Comparison of ENCODE assay signal across 23 mouse cellular contexts in genomic region chr2:119566182-119566855, GRCm38 (mm10). TPM values are rescaled to one million over a fixed set of nuclear protein-coding genes. Genes with fewer than 3 reads are reported as not detected.
DNase-seq lines count a peak whose midpoint lies in the region; ATAC-seq and TF ChIP-seq lines count a peak whose summit lies in the region.
"Had no signal": no experiment of that assay in that cellular context is flagged by ENCODE, and none has a peak within 500 bp of the region (broad histone marks: within the 10 kb centered on the region; RNA-seq: fewer than 3 reads in every experiment).

No protein-coding gene starts in this region.

- peaks cover 7% of the 10 kb centered on the region; the same call in 1 of the 2 replicates for H3K4me1 ChIP-seq in liver, embryonic 15.5 days (replicated peaks)
- H3K4me1 ChIP-seq in kidney, adult 2 months (ENCODE audit: control insufficient read depth, insufficient read depth, low read length), result peaks cover 8% of the 10 kb centered on the region; the same call in 1 of the 2 replicates
- no peaks in the 10 kb centered on the region for H3K4me1 ChIP-seq in forebrain, embryonic 13.5 days
- no peaks in the 10 kb centered on the region for H3K4me1 ChIP-seq in forebrain, embryonic 10.5 days
- H3K4me1 ChIP-seq: hindbrain, embryonic 12.5 days; midbrain, embryonic 15.5 days; neural tube, embryonic 15.5 days had no signal

- no peaks in the 10 kb centered on the region for H3K27me3 ChIP-seq in liver, embryonic 15.5 days
- no peaks in the 10 kb centered on the region for H3K27me3 ChIP-seq in kidney, adult 2 months (replicated peaks; ENCODE audit: control insufficient read depth, insufficient read depth, low read length)
- no peaks in the 10 kb centered on the region for H3K27me3 ChIP-seq in forebrain, embryonic 13.5 days
- H3K27me3 ChIP-seq in forebrain, embryonic 10.5 days (ENCODE audit: poor library complexity, severe bottlenecking), result no peaks in the 10 kb centered on the region
- H3K27me3 ChIP-seq: CH12.LX; heart, embryonic 12.5 days; hindbrain, embryonic 12.5 days; midbrain, embryonic 15.5 days; neural tube, embryonic 15.5 days had no signal

- no peak for TF ChIP-seq CTCF in kidney, adult 2 months (conservative IDR thresholded peaks at IDR 0.05; ENCODE audit: insufficient read depth, insufficient read length, low read depth, low read length)

- DNase-seq in liver, result no peak
- DNase-seq in kidney, adult 2 months, result peak; percentile 88
- DNase-seq in kidney, postnatal 14 days, result peak; percentile 31
- DNase-seq in yolk sac, embryonic 10.5 days (ENCODE audit: low spot score), result peak; percentile 37
- no peak for DNase-seq in forebrain, embryonic 10.5 days (ENCODE audit: extremely low spot score, low spot score)
- no peak for DNase-seq in urinary bladder, adult 2 months (ENCODE audit: low spot score)
- DNase-seq: cerebellum, adult 18-20 months; cerebellum, postnatal 25 days; embryo, embryonic 11 days; forebrain, postnatal 0 days; heart, postnatal 14 days; layer of hippocampus, adult 9-11 months; lung, adult 18-20 months; right cerebral cortex, postnatal 25 days; thymus, postnatal 25 days had no signal

- H3K36me3 ChIP-seq in liver, embryonic 15.5 days (replicated peaks), result peaks cover 28% of the 10 kb centered on the region; the same call in 1 of the 2 replicates
- no peaks in the 10 kb centered on the region; the same call in 1 of the 2 replicates for H3K36me3 ChIP-seq in kidney, adult 2 months (ENCODE audit: control insufficient read depth, insufficient read depth, low read length)
- peaks cover 21% of the 10 kb centered on the region for H3K36me3 ChIP-seq in forebrain, embryonic 13.5 days (ENCODE audit: poor library complexity, severe bottlenecking)
- peaks cover 25% of the 10 kb centered on the region for H3K36me3 ChIP-seq in forebrain, embryonic 10.5 days (replicated peaks)
- H3K36me3 ChIP-seq: midbrain, embryonic 15.5 days had no signal

- no peak overlapping the region for H3K9ac ChIP-seq in liver, embryonic 15.5 days
- no peak overlapping the region for H3K9ac ChIP-seq in forebrain, embryonic 13.5 days
- H3K9ac ChIP-seq: forebrain, postnatal 0 days; heart, embryonic 12.5 days; hindbrain, embryonic 12.5 days; midbrain, embryonic 15.5 days; neural tube, embryonic 15.5 days had no signal

- WGBS in liver, embryonic 15.5 days (ENCODE audit: insufficient replicate concordance), result 75% methylated on average over 7 of the region's 7 CpGs
- WGBS in kidney, adult 2 months, result 42% methylated on average over 7 of the region's 7 CpGs
- WGBS in forebrain, embryonic 13.5 days, result 90% methylated on average over 7 of the region's 7 CpGs
- WGBS in forebrain, embryonic 10.5 days, result 92% methylated on average over 7 of the region's 7 CpGs

- no peak overlapping the region for H3K27ac ChIP-seq in liver, embryonic 15.5 days (replicated peaks)
- no peak overlapping the region for H3K27ac ChIP-seq in kidney, adult 2 months (ENCODE audit: insufficient read depth, low read depth, low read length)
- no peak overlapping the region for H3K27ac ChIP-seq in forebrain, embryonic 13.5 days
- H3K27ac ChIP-seq in forebrain, embryonic 10.5 days, result no peak overlapping the region
- H3K27ac ChIP-seq: hindbrain, embryonic 12.5 days; midbrain, embryonic 15.5 days; neural tube, embryonic 15.5 days had no signal

- H3K4me3 ChIP-seq in liver, embryonic 15.5 days (replicated peaks), result no peak overlapping the region
- no peak overlapping the region for H3K4me3 ChIP-seq in kidney, adult 2 months (ENCODE audit: insufficient read depth, low read depth, low read length)
- no peak overlapping the region for H3K4me3 ChIP-seq in forebrain, embryonic 13.5 days
- H3K4me3 ChIP-seq in forebrain, embryonic 10.5 days, result no peak overlapping the region
- H3K4me3 ChIP-seq: heart, embryonic 12.5 days; hindbrain, embryonic 12.5 days; midbrain, embryonic 15.5 days; myocyte; neural tube, embryonic 15.5 days had no signal

- no peak for TF ChIP-seq POLR2A in kidney, adult 2 months (IDR thresholded peaks at IDR 0.05; ENCODE audit: low read depth, low read length)

- no peak overlapping the region for H3K4me2 ChIP-seq in liver, embryonic 15.5 days
- H3K4me2 ChIP-seq in forebrain, embryonic 13.5 days, result no peak overlapping the region
- H3K4me2 ChIP-seq: heart, embryonic 12.5 days; hindbrain, embryonic 12.5 days; midbrain, embryonic 15.5 days; neural tube, embryonic 15.5 days had no signal

- no peaks in the 10 kb centered on the region for H3K9me3 ChIP-seq in liver, embryonic 15.5 days (replicated peaks)
- H3K9me3 ChIP-seq in forebrain, embryonic 13.5 days (replicated peaks), result no peaks in the 10 kb centered on the region
- H3K9me3 ChIP-seq in forebrain, embryonic 10.5 days, result no peaks in the 10 kb centered on the region
- H3K9me3 ChIP-seq: heart, embryonic 12.5 days; hindbrain, embryonic 12.5 days; midbrain, embryonic 15.5 days; neural tube, embryonic 15.5 days had no signal

- ATAC-seq in liver, embryonic 15.5 days (ENCODE audit: insufficient read depth), result 0 out of 2 replicates have a peak, but pooled peaks have one; percentile 25
- no peak for ATAC-seq in forebrain, embryonic 13.5 days
- ATAC-seq: forebrain, postnatal 0 days; midbrain, embryonic 15.5 days had no signal

RNA-seq across cellular contexts. Expression of gene Chp1, which starts 18.8 kb away (rescaled TPM):
- polyA plus RNA-seq in liver, embryonic 15.5 days (2015; fragmentation: Nextera tagmentation; extraction: Ambion mirVana), result 56.1 and 62.6 TPM in 2 replicates
- polyA plus RNA-seq in kidney, adult 2 months (2012; rRNA removed), result 129 and 135 TPM in 2 replicates
- polyA plus RNA-seq in forebrain, embryonic 13.5 days (2015; fragmentation: Nextera tagmentation; extraction: Ambion mirVana), result 65.7 and 69.6 TPM in 2 replicates
- 50.6 and 51.5 TPM in 2 replicates for polyA plus RNA-seq in forebrain, embryonic 10.5 days (2016; fragmentation: Nextera tagmentation; extraction: Ambion mirVana)
- polyA plus RNA-seq in urinary bladder, adult 2 months (2012; rRNA removed), result 133 and 134 TPM in 2 replicates

RNA-seq across cellular contexts. Expression of gene Exd1, which starts 18.9 kb away (rescaled TPM):
- polyA plus RNA-seq in liver, embryonic 15.5 days (2015; fragmentation: Nextera tagmentation; extraction: Ambion mirVana), result 0.08 and 0.15 TPM in 2 replicates
- 0.52 and 0.56 TPM in 2 replicates for polyA plus RNA-seq in kidney, adult 2 months (2012; rRNA removed)
- polyA plus RNA-seq in forebrain, embryonic 13.5 days (2015; fragmentation: Nextera tagmentation; extraction: Ambion mirVana), result 0.34 and 0.59 TPM in 2 replicates
- 0.73 and 0.82 TPM in 2 replicates for polyA plus RNA-seq in forebrain, embryonic 10.5 days (2016; fragmentation: Nextera tagmentation; extraction: Ambion mirVana)
- 3.1 TPM in 2 replicates for polyA plus RNA-seq in urinary bladder, adult 2 months (2012; rRNA removed)

RNA-seq across cellular contexts. Expression of gene Nusap1, which starts 51.8 kb away (rescaled TPM):
- polyA plus RNA-seq in liver, embryonic 15.5 days (2015; fragmentation: Nextera tagmentation; extraction: Ambion mirVana), result 88.1 and 94.0 TPM in 2 replicates
- 0.25 and 0.29 TPM in 2 replicates for polyA plus RNA-seq in kidney, adult 2 months (2012; rRNA removed)
- 80.5 and 82.5 TPM in 2 replicates for polyA plus RNA-seq in forebrain, embryonic 13.5 days (2015; fragmentation: Nextera tagmentation; extraction: Ambion mirVana)
- polyA plus RNA-seq in forebrain, embryonic 10.5 days (2016; fragmentation: Nextera tagmentation; extraction: Ambion mirVana), result 98.4 and 100 TPM in 2 replicates
- polyA plus RNA-seq in urinary bladder, adult 2 months (2012; rRNA removed), result 1.6 TPM in 2 replicates

RNA-seq across cellular contexts. Expression of gene Oip5, which starts 52.0 kb away (rescaled TPM):
- 34.7 and 37.0 TPM in 2 replicates for polyA plus RNA-seq in liver, embryonic 15.5 days (2015; fragmentation: Nextera tagmentation; extraction: Ambion mirVana)
- polyA plus RNA-seq in kidney, adult 2 months (2012; rRNA removed), result 0.38 and 0.75 TPM in 2 replicates
- polyA plus RNA-seq in forebrain, embryonic 13.5 days (2015; fragmentation: Nextera tagmentation; extraction: Ambion mirVana), result 26.3 and 27.6 TPM in 2 replicates
- 43.2 and 47.5 TPM in 2 replicates for polyA plus RNA-seq in forebrain, embryonic 10.5 days (2016; fragmentation: Nextera tagmentation; extraction: Ambion mirVana)
- polyA plus RNA-seq in urinary bladder, adult 2 months (2012; rRNA removed), result 2.5 and 3.6 TPM in 2 replicates

Comparison
In these comparisons a context has a peak if more than half of its experiments do, and no peak if none do; other contexts are left out.
1. DNase-seq: peak in kidney, adult 2 months (single experiment), kidney, postnatal 14 days (single experiment) and yolk sac, embryonic 10.5 days (single experiment); none in liver (single experiment), forebrain, embryonic 10.5 days (single experiment) and urinary bladder, adult 2 months (single experiment).
2. RNA of gene Nusap1, which starts 51.8 kb away (polyA plus RNA-seq): 98.4 to 100 TPM in forebrain, embryonic 10.5 days, 88.1 to 94.0 TPM in liver, embryonic 15.5 days and 80.5 to 82.5 TPM in forebrain, embryonic 13.5 days; 1.6 TPM in urinary bladder, adult 2 months and 0.25 to 0.29 TPM in kidney, adult 2 months; every median in the first group is over 10 times any median in the second.